Mouse (Mus musculus): Measurements from ENCODE around the gene Arl10.
"Not testable (repeated sequence)": the region's sequence is repeated elsewhere in the genome, so short reads cannot be mapped to it uniquely, and the experiment has no call there.

Gene Arl10

DNA sequence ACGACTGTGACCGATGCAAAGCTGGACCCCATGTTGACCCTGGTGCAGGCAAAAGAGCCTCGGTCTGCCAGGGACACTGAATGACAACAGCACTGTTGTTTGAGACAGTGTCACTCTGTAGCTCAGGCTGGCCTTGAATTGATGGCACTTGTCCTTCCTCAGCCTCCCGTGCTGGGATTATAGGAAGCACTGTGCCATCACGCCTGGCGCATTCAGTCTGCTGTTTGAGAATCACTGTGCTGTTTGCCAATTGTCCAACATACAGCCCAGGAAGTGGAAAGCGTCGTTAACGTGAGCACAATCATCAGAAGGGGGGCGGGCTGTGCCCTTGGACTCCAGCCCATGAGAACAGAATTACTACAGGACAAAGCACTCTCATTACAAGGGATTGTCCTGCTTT lies 7.3 kb downstream of the Arl10 start:
- no peak for DNase-seq (ENCODE audit: extremely low read depth, low read depth)

DNA sequence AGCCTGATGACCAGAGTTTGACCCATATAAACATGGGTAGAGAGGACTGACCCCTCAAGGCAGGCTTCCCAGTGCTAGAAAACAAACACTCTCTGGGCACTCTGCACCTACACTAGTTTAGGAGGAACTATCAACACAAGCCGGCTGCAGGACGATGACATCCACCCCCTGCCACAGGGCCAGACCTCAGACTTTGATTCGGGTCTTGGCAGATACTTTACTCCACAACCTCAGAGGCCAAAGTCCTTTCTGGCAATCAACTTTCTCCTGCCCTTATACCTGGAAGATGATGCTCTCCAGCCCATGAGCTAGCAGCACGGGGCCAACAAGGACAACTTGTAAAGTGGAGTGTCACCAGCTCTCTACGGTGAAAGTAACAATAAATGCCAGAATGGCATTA lies 8.0 kb downstream of the Arl10 start:
- DNase-seq (ENCODE audit: extremely low read depth, low read depth), result no peak

DNA sequence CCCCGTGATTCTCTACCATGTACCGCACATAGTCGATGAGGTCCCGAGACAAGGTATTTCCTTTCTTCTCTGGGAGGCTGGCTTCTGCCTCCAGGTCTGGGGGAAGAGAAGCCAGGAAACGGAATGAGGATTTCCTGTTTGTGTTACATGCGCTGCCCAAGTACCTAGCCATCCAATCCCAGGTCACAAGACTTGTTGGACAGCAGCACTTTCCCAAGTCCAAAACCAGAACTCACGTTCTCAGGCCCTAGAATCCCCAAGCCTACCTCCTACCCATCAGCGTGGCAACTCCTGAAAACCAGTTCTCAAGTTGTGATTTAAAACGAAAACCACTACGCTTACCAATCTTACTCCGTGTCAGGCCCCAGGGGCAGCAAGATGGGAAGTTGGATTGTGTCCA lies 11.0 kb downstream of the Arl10 start:
- no peak for DNase-seq (ENCODE audit: extremely low read depth, low read depth)

DNA sequence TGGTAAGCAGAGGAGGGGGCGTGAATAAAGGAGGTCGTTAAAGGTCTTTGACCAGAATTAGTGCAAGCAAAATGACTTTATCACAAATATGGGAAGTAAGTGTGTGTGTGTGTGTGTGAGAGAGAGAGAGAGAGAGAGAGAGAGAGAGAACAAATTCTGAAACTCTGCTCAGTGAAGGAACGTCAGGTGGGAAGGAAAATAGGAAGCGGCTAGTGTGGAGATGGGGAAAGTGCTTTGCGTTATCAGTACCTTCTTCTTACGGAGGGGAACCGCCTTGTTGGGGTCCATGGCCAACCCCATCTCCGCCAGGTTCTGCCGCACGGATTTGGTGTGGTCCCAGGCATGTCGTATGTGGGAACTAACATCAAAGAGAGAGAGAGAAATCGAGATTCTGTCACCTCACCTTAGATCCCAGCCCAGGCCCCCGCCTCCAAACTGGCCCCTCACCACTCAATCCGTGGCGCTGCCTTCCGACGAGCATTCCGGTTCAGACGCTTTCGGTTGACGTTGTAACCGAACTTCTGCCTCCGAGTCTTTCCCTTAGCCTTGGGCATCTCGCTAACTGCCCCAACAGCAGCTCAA lies 14.7 kb downstream of the Arl10 start:
- DNase-seq (ENCODE audit: extremely low read depth, low read depth), result peak; percentile 65

DNA sequence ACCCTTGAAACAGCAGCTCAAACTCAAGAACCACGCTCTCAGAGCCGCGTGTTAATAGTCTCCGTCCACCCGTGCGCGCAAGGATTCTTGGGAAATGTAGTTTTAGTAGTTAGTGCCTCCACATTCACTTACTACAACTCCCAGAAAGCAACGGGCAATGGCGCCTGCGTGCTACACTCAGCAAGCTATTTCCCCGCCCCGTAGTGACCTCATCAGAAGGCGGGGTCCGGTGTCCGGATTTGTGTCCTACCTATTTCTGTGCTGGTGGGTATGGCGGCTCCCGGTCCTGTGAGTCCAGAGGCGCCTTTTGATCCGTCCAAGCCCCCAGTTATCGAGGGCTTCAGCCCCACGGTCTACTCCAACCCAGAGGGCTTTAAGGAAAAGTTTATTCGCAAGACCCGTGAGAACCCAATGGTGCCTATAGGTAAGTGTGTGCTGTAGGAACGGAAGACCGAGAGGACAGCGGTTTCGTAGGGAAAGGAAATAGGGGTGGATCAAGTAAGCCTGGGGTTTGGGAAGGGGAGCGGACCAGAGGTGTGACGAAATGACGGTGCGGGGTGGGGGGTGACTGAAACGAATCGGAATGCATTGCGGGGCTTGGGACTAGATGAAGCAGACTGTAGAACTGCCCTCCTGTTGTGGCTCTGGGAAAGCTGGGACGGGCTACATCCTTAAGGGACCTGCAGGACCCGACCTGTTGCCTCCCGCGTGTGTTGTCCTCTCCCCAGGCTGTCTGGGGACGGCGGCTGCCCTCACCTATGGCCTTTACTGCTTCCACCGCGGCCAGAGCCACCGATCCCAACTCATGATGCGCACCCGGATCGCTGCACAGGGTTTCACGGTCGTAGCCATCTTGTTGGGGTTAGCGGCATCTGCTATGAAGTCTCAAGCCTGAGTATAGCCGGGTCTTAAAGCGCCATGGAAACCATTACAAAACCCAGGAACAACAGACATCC lies 15.5 kb downstream of the Arl10 start, which contains the start of the genes Nop16 and Higd2a:
Gene Nop16 (minus strand): TSS at position 95 of the 956 bp plus-strand sequence.
Gene Higd2a (plus strand): TSS at position 212 of the 956 bp plus-strand sequence.
- DNase-seq (ENCODE audit: extremely low read depth, low read depth), result peak; percentile 98

DNA sequence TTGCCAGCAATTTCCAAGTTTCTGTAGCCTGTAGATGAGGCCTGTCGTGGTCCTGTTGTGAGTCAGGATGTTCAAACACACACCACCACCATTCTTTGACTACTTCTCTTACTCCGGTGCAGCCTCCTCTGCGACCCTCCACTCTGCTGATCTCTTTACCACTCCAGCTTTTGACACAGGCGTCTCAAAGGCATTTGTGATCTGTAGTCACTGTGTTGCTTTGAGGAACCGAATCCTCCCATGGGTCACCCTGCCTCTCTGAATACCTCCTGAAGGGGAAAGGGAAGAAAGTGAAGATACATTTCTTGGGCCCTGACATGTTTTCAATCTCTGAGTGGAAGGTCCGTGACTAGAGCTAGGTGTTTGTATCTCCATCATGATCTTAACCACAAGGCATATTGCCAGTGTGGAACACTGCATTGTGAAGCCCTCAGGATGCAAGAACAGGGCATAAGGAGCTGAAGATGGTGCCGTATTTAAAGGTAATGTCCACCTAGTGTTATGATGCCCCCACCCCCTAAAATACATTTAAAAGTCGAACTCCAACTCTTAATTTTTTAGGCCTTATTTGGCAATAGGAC lies 17.1 kb downstream of the Arl10 start:
- no peak for DNase-seq (ENCODE audit: extremely low read depth, low read depth)

DNA sequence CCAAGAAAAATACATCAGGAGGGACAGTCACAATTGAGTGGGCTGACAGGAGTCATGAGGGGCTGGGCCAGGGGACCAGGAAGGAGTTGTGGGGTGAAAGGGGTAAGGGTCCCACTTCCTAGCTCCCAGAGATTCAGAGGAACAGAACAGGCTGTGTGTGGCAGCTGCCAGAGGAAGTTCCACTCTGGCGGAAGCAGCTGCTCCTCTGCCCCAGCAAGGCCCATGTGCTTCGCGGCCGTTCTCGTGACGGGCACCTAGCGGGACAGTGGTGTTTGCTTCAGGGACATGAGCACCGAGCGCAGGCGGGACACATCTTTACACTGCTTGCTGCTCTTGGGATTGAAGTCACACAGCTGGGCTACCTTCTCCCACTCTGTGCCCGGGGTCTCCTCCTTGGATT lies 18.8 kb downstream of the Arl10 start:
- no peak for DNase-seq (ENCODE audit: extremely low read depth, low read depth)

DNA sequence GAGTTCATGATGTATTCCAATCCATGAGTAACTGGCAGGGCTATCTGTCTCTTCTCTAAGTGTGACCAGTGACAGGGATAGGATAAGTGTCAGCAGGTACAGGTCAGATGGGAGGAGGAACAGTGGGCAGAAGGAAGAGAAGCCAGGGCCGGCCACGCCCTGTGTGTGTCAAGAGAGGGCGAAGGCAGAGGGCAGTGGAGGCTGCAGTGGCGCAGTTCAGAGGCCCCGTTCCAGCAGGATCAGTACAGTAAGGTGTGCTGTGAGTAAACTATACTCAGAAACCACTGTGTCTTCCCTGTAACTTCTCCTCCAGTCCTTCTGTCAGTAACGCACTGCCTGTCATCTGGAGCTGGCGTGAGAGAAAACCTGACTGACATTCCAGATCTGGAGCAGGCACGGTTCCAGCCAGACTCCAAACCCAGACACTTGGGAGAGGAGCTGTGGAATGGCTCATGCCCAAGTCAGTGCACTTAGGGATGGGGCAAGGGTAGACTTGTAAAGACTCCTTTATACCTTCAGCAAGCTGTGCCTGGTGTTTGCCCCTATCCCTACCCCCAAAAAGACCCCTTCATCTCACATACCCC lies 21.4 kb downstream of the Arl10 start:
- DNase-seq (ENCODE audit: extremely low read depth, low read depth), result no peak

DNA sequence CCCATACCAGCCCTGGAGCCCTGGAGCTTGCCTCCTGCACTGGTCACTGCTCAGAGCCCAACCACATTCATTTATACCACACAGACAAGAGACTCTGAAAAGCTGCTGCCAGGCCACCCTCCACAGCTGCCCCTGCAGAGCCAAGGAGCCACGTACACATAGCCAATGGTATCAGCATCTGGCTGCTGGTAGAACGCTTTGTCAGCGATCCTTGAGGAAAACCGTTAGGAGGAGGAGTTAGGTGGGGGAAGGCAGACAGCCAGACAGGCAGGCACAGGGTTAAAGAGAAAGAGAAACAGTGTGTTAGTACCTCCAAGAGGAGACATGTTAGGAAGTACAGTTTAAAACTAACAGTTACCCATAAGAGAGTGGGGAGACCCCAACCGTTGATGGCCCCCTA lies 22.1 kb downstream of the Arl10 start:
- no peak for DNase-seq (ENCODE audit: extremely low read depth, low read depth)

DNA sequence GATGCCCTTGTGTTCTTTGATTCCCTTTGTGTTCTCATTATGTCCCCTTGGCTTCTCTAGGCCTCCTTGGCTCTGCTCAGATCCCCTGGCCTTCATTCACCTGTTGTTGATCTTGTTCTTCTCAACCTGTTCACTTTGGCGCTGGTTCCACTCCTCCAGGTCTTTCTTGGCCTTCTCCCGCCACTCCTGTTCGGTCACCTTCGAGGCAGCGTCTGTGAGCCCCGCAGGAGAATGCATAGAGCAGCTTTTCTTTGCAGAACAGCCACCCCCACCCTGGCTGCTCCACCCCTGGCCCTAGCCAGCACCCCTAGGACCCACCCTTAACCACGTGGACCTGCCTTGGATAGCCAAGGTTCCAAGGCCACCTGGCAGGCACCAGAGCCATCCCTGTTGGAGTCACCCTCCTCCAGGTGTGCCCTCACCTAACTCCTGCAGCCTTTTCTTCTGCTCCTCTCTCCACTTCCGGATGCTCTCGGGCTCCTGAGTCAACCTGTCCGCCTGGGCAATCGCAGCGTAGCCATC lies 23.9 kb downstream of the Arl10 start:
- no peak for DNase-seq (ENCODE audit: extremely low read depth, low read depth)

DNA sequence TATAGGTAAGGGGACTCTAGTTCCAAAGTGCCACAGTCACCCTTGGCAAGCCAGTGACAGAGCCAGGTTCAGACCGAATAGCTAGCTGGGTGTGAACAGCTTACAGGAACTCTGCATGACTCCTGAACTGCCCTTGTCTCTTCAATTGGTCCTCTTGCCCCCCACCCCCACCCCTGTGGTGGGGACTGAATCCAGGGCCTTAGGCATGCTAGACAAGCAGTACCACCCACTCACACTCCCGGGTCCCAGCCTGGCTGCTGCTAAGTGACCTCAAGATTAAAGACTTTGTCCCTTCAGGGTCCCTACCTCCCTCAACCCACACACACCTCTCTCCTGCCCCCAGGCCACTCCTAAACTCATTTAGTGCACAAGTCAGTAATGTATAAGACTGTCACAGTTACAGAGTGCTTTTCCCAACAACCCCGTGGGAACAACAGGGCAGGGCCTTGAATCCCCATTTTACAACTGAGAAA lies 27.9 kb downstream of the Arl10 start:
- no peak for DNase-seq (ENCODE audit: extremely low read depth, low read depth)

DNA sequence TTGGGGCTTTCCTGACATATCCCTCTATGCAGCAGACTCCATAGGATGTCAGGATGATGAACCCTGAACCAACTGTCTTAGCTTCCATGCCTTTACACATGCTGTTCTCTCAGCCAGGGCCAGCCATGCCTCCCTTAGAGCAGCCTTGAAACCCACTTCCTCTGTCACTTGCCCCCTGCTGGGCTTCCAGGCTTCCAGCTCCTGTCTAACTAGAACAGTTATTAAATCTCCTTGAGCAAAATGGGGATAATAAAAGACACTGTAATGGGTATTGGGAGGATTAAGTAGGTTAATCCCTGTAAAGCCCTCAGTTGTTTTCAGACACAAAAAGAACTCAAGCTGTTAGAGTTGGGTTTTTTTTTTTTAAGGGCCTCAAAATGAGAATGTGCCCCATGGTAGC lies 28.7 kb downstream of the Arl10 start:
- DNase-seq (ENCODE audit: extremely low read depth, low read depth), result no peak

DNA sequence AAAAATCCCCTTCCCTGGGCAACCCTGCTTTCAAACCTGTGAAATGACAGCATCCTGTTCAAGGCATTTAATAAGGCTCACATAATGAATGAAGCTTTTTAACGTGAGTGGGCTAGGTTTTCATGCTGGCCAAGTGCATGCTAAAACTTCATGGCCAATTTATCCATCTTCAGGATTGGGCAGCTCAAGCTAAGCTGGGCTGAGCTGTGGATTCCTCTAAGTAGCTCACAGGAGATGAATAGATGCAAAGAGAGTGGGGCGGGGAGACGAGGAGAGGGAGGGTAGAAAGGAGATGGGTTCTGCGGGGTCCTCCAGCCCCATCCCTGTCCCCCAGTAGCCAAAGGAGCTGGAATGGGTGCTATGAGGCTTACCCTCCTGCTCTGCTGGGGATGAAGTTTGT lies 29.4 kb downstream of the Arl10 start:
- no peak for DNase-seq (ENCODE audit: extremely low read depth, low read depth)

DNA sequence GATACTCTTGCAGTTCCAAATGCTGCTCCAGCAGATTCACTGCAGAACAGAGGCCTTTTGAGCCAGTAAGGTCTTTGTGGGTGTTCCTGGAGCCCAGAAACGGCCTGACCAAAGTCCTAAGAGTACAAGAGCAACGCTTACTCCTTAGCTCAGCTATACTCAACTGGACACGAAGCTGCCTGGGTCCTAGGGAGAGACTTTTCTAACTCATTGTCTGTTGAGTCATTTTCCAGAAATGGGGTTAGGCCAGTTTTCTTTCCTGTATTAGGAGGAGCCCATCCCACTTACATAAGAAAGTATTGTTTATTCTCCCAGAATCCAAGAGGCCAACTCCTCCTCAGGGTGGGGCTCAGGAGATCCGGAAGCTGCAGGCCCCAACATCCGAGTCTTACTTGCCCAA lies 30.6 kb downstream of the Arl10 start:
- no peak for DNase-seq (ENCODE audit: extremely low read depth, low read depth)

DNA sequence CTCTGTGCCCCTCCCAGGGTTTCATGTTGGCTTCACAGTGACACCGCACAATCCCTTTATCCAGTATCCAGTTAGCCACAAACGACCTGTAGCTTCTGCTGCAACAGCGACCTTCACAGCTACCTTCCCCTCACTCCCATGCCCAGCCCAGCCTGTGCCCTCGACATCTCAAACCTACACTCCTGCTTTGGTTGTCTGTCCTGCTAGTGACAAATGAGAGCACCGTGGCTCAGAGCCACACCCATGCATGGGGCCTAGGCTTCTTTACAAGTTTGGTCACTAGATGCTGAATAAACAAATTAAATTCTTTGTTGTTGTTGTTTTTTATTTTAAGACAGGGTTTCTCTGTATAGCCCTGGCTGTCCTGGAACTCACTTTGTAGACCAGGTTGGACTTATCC lies 32.4 kb downstream of the Arl10 start:
- no peak for DNase-seq (ENCODE audit: extremely low read depth, low read depth)

DNA sequence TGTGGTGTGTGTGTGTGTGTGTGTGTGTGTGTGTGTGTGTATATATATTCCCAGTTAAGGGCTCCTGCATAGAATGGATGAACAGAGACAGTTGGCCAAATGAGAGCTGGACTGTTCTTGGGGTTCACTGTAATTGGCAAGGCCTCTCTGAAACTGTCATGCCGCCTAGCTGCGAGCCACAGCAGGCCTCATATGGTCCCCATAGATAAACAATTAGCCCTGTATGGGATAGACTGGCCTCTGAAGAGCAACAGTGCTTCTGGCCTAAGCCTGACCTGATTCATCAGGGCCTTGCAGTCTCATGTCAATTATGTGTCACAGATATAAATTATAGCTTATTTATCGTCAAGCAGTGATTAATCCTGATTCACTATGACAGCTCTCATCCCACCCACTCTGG lies 33.2 kb downstream of the Arl10 start:
- no peak for DNase-seq (ENCODE audit: extremely low read depth, low read depth)

DNA sequence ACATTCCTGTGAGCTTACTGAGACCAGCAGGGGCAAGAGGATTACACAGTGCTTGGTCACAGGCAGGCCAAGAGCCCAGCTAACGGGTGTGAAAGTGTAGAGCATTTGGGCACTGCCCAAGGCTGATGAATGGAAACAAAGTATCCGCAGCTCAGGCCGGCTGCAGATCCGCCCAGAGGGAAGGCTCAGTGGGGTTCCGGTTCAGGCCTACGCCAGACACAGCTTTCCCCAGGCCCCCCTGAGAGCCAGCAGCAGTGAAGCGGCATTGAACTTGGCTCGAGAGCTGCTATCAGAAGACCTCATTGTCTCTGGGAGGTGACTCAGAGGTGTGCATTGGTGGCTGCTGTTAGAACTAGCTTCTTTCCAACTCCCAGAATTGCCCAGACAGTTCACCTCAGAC lies 33.9 kb downstream of the Arl10 start:
- DNase-seq (ENCODE audit: extremely low read depth, low read depth), result no peak

DNA sequence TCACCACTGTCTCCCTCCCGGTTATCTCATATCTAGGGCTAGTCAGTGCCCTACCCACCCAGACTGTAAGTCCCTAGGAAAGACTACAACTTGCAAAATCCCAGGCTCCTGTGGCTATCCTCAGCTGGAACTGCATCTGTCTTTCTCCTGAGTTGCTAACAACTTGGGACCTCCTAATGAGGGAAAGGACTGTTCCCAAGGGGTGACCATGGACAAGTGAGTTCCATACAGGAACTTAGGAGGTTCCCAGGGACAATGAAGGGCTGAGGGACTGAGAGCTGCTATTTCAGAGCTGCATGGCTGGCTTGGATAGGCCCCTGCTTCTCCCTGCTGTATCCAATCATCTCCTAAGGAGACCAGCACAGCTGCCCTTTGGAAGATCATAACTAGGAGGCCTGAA lies 34.5 kb downstream of the Arl10 start:
- no peak for DNase-seq (ENCODE audit: extremely low read depth, low read depth)

DNA sequence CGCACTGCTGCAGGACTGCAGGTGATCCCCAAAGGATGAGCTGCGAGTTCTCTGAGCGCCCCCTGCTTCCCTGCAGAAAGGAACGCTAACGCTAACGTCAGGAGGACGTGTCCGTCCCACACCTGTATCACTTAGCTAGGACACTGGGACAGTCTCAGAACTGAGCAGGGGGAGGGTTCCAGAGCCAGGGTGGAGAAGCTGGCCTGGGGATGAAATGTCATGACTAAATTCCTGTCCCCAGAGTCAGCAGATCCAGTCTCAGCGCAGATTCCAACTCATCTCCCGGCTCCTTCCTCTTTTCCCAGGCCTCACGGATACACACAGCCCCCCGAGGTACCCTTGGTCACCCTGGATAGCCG lies 35.8 kb downstream of the Arl10 start:
- no peak for DNase-seq (ENCODE audit: extremely low read depth, low read depth)

DNA sequence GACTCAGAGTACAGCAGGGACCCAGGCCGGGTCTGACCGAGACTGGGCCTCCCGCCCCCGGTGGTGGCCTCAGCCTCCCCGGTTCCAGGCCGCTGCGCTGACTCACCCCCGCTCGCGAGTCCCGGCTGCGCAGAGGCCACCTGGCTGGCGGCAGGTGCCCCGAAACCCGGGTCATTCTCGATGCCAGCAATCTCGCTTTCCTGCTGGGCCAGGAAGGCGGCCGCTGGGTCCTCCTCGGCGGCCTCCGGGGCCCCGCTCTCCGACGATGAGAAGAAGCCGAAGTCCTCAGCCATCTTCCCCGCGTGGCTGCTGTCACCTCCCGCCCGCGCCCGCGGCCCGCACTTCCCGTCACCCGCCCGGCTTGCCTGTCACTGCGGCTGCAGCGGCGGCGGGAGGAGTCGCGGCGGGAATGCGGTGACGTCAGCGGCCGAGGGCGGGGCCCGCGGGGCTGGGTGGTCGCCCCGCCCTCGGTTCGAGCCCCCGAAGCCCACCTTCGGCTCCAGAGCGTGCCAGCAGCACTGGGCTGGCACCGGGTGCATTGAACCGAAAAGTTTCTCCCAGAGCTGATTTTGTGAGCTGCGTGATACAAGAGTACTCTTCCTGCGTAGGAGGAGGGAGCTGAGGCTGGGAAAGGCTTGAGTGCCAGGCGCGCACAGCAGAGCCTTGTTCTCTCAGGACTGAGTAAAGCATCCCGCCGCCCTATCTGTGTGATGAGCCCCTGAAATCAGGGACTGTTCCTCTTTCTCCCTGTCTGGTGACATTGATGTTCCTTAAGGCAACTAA lies 36.3 kb downstream of the Arl10 start, which contains the start of gene Cltb:
Gene Cltb (minus strand): TSS at position 373 of the 783 bp plus-strand sequence.
- peak; percentile 50 for DNase-seq (ENCODE audit: extremely low read depth, low read depth)

DNA sequence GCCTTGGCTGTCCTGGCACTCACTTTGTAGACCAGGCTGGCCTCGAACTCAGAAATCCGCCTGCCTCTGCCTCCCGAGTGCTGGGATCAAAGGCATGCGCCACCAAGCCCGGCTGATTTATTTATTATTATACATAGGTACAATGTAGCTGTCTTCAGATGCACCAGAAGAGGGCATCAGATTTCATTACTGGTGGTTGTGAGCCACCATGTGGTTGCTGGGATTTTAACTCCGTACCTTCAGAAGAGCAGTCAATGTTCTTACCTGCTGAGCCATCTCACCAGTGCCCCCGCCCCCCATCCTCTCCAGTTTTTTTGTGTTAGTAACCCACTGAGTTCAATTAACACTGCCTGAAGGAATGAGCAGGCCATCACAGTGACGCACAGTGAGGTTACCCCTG lies 38.3 kb downstream of the Arl10 start:
- not testable (repeated sequence) for DNase-seq (ENCODE audit: extremely low read depth, low read depth)

All from MEL-GATA-1-ER (cell line).